Mouse (Mus musculus) hindbrain, postnatal 0 days (tissue): ENCODE data around the gene Lrch1. TPM values are rescaled to one million over a fixed set of nuclear protein-coding genes. Genes with fewer than 3 reads are reported as not detected.

Experiments used
- ATAC-seq: fragments of 200-750 bp; cut with Nextera tagmentation; 2 replicates; pipeline ENCODE4 v1.8.0; 2017; ENCODE audit warnings: mild to moderate bottlenecking, moderate TSS enrichment, moderate library complexity
- DNase-seq: peaks from one replicate; pipeline ENCODE4 v3.0.0-alpha.2; 2015; ENCODE audit warnings: low spot score
- H3K27ac ChIP-seq: fragments of 300-500 bp; sonication (generic); 2 replicates; pipeline ENCODE4 v1.5.1; 2014; ENCODE audit warnings: mild to moderate bottlenecking
- H3K27me3 ChIP-seq: fragments of 300-500 bp; sonication (generic); 2 replicates; pipeline ENCODE4 v1.6.1; 2014; ENCODE audit warnings: low read length, mixed read lengths; ENCODE audit not compliant: insufficient read depth
- H3K36me3 ChIP-seq: fragments of 300-500 bp; sonication (generic); 2 replicates; pipeline ENCODE4 v1.6.1; 2014; ENCODE audit warnings: low read length, mixed read lengths; ENCODE audit not compliant: insufficient read depth
- H3K4me1 ChIP-seq: fragments of 300-500 bp; sonication (generic); 2 replicates; pipeline ENCODE4 v1.6.1; 2014; ENCODE audit warnings: antibody characterized with exemption, low read length, mixed read lengths; ENCODE audit not compliant: insufficient read depth
- H3K4me2 ChIP-seq: fragments of 300-500 bp; sonication (generic); 2 replicates; pipeline ENCODE4 v1.6.1; 2014; ENCODE audit warnings: low read depth, mild to moderate bottlenecking, low read length, moderate library complexity, mixed read lengths
- H3K4me3 ChIP-seq: fragments of 300-500 bp; sonication (generic); 2 replicates; pipeline ENCODE4 v1.5.1; 2014; ENCODE audit warnings: low read length
- H3K9ac ChIP-seq: fragments of 300-500 bp; sonication (generic); replicated peaks from 2 replicates; pipeline ENCODE4 v1.6.1; 2014; ENCODE audit warnings: mild to moderate bottlenecking, low read length, moderate library complexity, mixed read lengths
- H3K9me3 ChIP-seq: fragments of 300-500 bp; sonication (generic); 2 replicates; pipeline ENCODE4 v1.6.1; 2016; ENCODE audit warnings: low read length, mixed read lengths
- CTCF ChIP-seq: IDR thresholded peaks from 2 replicates; pipeline ENCODE4 v1.5.1; 2016; ENCODE audit warnings: antibody characterized with exemption, control low read depth, low read depth
- WGBS: fragments of 180-500 bp; shearing (Covaris S2); extraction: QIAGEN DNeasy Blood & Tissue Kit; methylation state at CpG from one replicate; pipeline ENCODE4 v1.1.7; 2014; 5-methylcytosine and 5-hydroxymethylcytosine counted together
- polyA plus RNA-seq: library from polyadenylated mRNA; unstranded; fragments of >200 nt; fragmentation: Nextera tagmentation; extraction: Ambion mirVana; gene quantifications from 2 replicates; pipeline ENCODE4 v1.2.1, GENCODE M21; 2015
- total RNA-seq: library from RNA; depleted of rRNA; stranded (reverse); fragments of >200 nt; gene quantifications from 2 replicates; pipeline ENCODE4 v1.2.3, GENCODE M21; 2014

The Lrch1 gene
- total and polyA plus RNA-seq, 2 experiments from 2014 or later = 17.3 to 22.3 TPM

- Histone ChIP-seq H3K27me3 (no peaks in the 10 kb centered on the region), H3K36me3 (no peaks in the 10 kb centered on the region), H3K9me3 (no peaks in the 10 kb centered on the region), H3K4me3 (no peak overlapping the region), H3K4me1 (no peaks in the 10 kb centered on the region), H3K9ac (no peak overlapping the region), H3K27ac (no peak overlapping the region), H3K4me2 (no peak overlapping the region)
- no peak for DNase-seq
- TF ChIP-seq CTCF = no peak
- 63% methylated on average over 3 of the region's 3 CpGs for WGBS
- no peak for ATAC-seq
Measured at GRCm38 (mm10) chr14:74972216-74972615, 24.5 kb upstream of the Lrch1 start.

DNA sequence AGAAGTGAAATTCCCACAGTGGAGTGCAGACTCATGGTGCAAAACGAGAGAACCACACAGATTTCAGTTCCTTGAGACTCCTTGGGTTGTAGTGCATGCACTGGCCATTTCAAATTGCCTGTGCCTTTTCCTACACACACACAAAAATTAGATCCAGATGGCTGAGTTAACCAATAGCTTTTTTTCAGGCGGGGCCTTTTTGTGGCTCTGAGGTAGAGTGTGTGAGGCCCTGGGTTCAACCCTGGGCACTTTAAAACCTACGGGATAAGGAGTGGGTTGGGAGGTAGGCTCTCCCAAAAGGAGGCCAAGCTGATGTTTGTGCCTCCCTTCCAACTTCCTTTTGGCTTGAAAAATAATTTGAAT, 15.7 kb upstream of the Lrch1 start:
- no peak for ATAC-seq
- TF ChIP-seq CTCF = no peak
- Histone ChIP-seq H3K4me1 (no peaks in the 10 kb centered on the region), H3K27me3 (no peaks in the 10 kb centered on the region), H3K27ac (no peak overlapping the region), H3K4me2 (no peak overlapping the region), H3K4me3 (no peak overlapping the region), H3K9me3 (no peaks in the 10 kb centered on the region), H3K9ac (no peak overlapping the region), H3K36me3 (no peaks in the 10 kb centered on the region)
- DNase-seq = no peak
- WGBS = 72% methylated on average over 3 of the region's 3 CpGs

DNA sequence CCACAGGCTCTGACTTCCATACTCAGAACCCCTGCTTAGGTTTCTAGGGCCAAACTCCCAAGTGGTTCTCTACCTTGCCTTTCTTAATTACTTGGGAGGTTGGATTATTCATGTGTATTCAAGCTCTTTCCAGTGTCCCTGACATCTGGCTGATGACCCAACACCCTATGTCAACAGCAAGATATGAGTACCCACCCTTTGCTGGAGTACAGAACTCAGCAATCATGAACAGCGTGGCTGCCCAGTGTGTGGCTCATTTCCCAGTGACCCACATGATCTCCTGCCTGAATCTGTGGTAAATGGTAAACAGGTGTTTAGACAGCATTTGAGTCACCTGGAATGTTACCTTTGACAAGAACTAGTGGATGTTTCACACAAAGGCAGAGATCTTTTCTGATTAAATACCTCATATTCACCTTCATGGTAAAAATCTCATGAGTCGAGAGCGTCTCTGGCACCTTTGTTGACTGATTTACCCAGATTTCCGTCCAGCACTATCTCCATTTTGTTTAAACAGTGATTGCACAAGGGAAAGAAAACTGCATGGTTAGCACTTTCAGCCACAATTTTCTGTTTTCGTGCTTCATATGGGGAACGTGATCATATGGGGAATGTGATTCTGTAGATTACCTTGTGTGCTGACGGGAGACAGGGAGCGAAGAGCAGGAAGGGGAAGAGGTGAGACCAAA, 15.2 kb upstream of the Lrch1 start:
- H3K9me3 ChIP-seq = no peaks in the 10 kb centered on the region
- WGBS = 88% methylated on average over 8 of the region's 8 CpGs

DNA sequence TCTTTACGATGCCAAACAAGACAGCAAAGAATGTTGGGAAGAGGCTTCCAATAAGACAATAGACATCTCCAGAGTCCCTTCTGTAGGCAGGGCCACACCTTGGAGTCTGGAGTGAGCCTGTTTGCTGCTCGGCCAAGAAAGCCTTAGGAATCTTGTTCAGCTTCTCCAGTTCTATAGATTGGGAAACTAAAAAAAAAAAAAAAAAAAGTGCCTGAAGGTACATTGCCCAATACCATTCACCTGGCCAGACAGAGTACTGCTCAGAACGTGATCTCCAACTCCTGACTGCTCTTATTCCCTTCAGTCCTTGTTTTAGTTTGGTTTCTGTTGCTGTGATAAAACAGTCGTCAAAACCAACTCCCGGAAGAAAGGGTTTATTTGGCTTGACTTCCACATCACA, 12.9 kb upstream of the Lrch1 start:
- no peaks in the 10 kb centered on the region for H3K27me3 ChIP-seq
- no peaks in the 10 kb centered on the region for H3K9me3 ChIP-seq
- H3K27ac ChIP-seq = no peak overlapping the region
- no peak overlapping the region for H3K9ac ChIP-seq
- TF ChIP-seq CTCF = no peak
- H3K36me3 ChIP-seq = no peaks in the 10 kb centered on the region
- no peak for DNase-seq
- H3K4me1 ChIP-seq = no peaks in the 10 kb centered on the region
- 78% methylated on average over 5 of the region's 5 CpGs for WGBS
- H3K4me3 ChIP-seq = no peak overlapping the region
- ATAC-seq = no peak
- no peak overlapping the region for H3K4me2 ChIP-seq

More for the DNA sequence above, 15.2 kb upstream of the Lrch1 start:
- TF ChIP-seq CTCF = no peak
- Histone ChIP-seq H3K27me3 (no peaks in the 10 kb centered on the region), H3K36me3 (no peaks in the 10 kb centered on the region), H3K4me1 (no peaks in the 10 kb centered on the region), H3K4me3 (no peak overlapping the region), H3K4me2 (no peak overlapping the region), H3K27ac (no peak overlapping the region), H3K9ac (no peak overlapping the region)
- no peak for DNase-seq
- no peak for ATAC-seq

DNA sequence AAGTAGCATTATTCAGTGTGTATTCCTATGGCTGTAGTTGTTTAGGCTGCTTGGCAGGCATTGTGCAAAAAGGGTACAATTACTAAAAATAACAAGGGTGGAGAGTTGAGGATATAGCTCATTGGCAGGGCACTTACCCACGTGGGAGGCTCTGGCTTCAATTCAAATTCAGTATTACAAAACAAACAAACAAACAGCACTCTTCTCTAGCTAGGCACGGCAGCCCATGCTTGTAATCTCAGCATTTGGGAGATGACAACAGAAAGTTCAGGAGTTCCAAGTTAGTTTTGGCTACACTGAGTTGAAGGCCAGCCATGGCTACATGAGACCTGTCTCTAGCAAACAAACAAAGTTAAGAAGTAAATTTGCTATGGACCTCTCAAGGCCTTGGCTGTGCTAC, 9.0 kb upstream of the Lrch1 start:
- H3K4me3 ChIP-seq = no peak overlapping the region
- no peaks in the 10 kb centered on the region for H3K4me1 ChIP-seq
- no peak overlapping the region for H3K4me2 ChIP-seq
- H3K9me3 ChIP-seq = no peaks in the 10 kb centered on the region
- no peak overlapping the region for H3K9ac ChIP-seq
- H3K27me3 ChIP-seq = no peaks in the 10 kb centered on the region
- H3K36me3 ChIP-seq = no peaks in the 10 kb centered on the region
- WGBS = 30% methylated on average over 2 of the region's 2 CpGs
- no peak for DNase-seq
- H3K27ac ChIP-seq = no peak overlapping the region
- TF ChIP-seq CTCF = no peak
- ATAC-seq = no peak

DNA sequence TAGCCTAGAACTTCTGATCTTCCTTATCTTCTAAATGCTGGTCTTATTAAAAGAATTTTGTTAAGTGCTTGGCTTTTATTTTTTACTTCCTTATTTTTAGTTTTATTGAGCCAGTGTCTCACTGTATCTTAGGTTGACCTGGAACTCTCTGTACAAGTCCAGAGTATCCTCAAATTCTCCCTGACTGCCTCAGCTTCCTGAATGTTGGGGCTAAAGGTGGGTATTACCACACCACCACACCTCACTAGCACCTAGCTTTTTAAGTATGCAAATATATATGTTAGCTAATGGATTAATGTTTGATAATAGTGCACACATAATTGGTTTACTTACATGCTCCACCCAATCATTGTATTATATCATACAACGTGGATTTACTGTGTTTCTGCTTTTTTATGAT, 8.6 kb upstream of the Lrch1 start:
- no peak for ATAC-seq
- no peaks in the 10 kb centered on the region for H3K36me3 ChIP-seq
- DNase-seq = no peak
- no peaks in the 10 kb centered on the region for H3K27me3 ChIP-seq
- H3K4me1 ChIP-seq = no peaks in the 10 kb centered on the region
- no peaks in the 10 kb centered on the region for H3K9me3 ChIP-seq
- 74% methylated on average over 1 of the region's 1 CpGs for WGBS
- no peak overlapping the region for H3K4me3 ChIP-seq
- no peak overlapping the region for H3K4me2 ChIP-seq
- no peak for TF ChIP-seq CTCF
- H3K9ac ChIP-seq = no peak overlapping the region
- H3K27ac ChIP-seq = no peak overlapping the region

DNA sequence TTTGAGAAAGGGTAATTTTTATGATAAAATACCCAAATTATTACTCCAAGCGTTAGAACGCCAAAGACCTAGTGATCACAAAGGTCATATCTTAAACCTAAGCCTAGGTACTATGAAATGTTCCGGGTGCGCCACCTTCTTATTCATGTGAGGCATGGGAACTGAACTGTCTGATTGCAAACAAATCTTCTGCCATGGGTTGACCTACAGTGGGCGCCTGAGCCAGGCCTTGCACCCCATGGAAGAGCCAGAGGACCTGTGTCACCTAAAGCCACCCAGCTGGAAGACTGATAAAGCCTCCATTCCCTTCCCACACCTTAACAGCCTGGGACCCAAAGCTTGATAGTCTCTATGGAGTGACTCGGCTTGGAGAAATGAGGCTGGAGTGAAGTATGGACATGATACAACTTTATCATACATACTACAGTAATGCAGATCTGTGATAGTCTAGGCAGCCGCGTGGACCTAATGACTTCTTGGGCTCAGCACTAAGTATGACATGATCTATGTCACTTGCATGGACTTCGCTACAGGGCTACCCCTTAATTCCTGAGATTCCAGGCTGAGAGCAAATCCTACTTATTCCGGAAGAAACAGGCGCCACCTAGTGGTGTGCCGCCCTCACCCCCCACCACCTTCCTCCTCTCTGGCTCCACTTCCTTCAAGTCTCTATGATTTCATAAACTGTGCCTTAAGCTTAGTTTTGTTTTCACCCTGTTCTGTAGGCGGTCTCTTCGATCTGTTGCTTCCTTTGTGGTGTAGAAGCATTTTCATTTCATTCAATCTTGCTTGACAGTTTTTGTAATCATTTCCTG, 957 bp upstream of the Lrch1 start:
- TF ChIP-seq CTCF = peak; percentile 80
- peaks cover 10% of the 10 kb centered on the region for H3K4me1 ChIP-seq
- 53% methylated on average over 14 of the region's 14 CpGs for WGBS
- ATAC-seq (0 out of 2 replicates have a peak, but pooled peaks have one; percentile 37), DNase-seq (peak; percentile 84)
- H3K27me3 ChIP-seq = no peaks in the 10 kb centered on the region
- H3K27ac ChIP-seq = peak overlapping the region; percentile 95; the same call in 1 of the 2 replicates
- peak overlapping the region; percentile 70 for H3K4me2 ChIP-seq
- H3K9me3 ChIP-seq = no peaks in the 10 kb centered on the region
- no peak overlapping the region; the same call in 1 of the 2 replicates for H3K9ac ChIP-seq
- peak overlapping the region; percentile 69 for H3K4me3 ChIP-seq
- no peaks in the 10 kb centered on the region for H3K36me3 ChIP-seq
